Mouse (Mus musculus) thymus, adult 2 months (tissue): ENCODE measurements at regions not wholly inside any gene's neighbourhood (a gene's known extent, or its start where the extent isn't known, plus 50 kb on each side); places are given as distances from the start of the nearest gene placed in this dataset.

ENCODE experiments used
- DNase-seq: peaks from one replicate; pipeline ENCODE4 v3.0.0; 2021
- H3K27ac ChIP-seq: fragments of 200-500 bp; 2 replicates; pipeline ENCODE4 v1.5.1; 2012; ENCODE audit warnings: low read length, control low read depth; ENCODE audit not compliant: control insufficient read depth, insufficient read depth
- H3K27me3 ChIP-seq: fragments of 200-500 bp; 2 replicates; pipeline ENCODE4 v1.6.1; 2012; ENCODE audit warnings: mild to moderate bottlenecking, low read length, moderate library complexity, mixed read lengths; ENCODE audit not compliant: control insufficient read depth, insufficient read depth
- H3K36me3 ChIP-seq: fragments of 200-500 bp; 2 replicates; pipeline ENCODE4 v1.6.1; 2012; ENCODE audit warnings: mild to moderate bottlenecking, low read length, moderate library complexity; ENCODE audit not compliant: control insufficient read depth, insufficient read depth
- H3K4me1 ChIP-seq: fragments of 200-500 bp; replicated peaks from 2 replicates; pipeline ENCODE4 v1.6.1; 2012; ENCODE audit warnings: low read length; ENCODE audit not compliant: control insufficient read depth, insufficient read depth
- H3K4me3 ChIP-seq: fragments of 200-500 bp; 2 replicates; pipeline ENCODE4 v1.5.1; 2012; ENCODE audit warnings: mild to moderate bottlenecking, low read length, control low read depth, moderate library complexity; ENCODE audit not compliant: control insufficient read depth, insufficient read depth
- CTCF ChIP-seq: fragments of 200-500 bp; IDR thresholded peaks from 2 replicates; pipeline ENCODE4 v1.5.1; 2012; ENCODE audit warnings: mild to moderate bottlenecking, control low read depth, low read length, moderate library complexity, borderline replicate concordance; ENCODE audit not compliant: control insufficient read depth, poor library complexity, insufficient read depth; ENCODE audit errors: extremely low read depth
- POLR2A ChIP-seq: fragments of 200-500 bp; IDR thresholded peaks from 2 replicates; pipeline ENCODE4 v1.6.1; 2012; ENCODE audit warnings: mild to moderate bottlenecking, low read length, control low read depth, moderate library complexity; ENCODE audit not compliant: control insufficient read depth, poor library complexity, insufficient read depth; ENCODE audit errors: extremely low read depth
- WGBS: fragments of 180-500 bp; shearing (Covaris S2); methylation state at CpG from one replicate; pipeline ENCODE4 v1.1.7; 2018; 5-methylcytosine and 5-hydroxymethylcytosine counted together

DNA sequence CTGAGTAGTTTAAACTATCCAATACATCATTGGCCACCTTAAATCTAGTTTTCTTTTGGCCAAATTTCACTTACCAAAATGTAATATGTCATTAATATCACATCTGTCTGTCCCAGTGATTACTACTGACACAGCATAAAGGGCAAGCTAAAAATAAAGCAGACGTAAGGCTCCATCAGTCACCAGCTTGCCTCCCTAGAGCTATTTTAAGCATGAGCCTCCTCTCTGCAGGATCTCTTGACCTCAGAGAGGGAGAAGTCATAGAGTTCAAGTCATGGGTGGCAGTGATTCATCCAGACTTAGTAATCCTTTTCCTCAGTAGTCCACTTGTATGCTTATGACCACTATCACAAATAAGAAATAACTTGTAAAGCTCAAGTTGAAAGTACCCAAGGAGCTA, 313.2 kb upstream of the Actbl2 start:
- no peak overlapping the region for H3K27ac ChIP-seq
- WGBS = 88% methylated on average over 1 of the region's 1 CpGs

DNA sequence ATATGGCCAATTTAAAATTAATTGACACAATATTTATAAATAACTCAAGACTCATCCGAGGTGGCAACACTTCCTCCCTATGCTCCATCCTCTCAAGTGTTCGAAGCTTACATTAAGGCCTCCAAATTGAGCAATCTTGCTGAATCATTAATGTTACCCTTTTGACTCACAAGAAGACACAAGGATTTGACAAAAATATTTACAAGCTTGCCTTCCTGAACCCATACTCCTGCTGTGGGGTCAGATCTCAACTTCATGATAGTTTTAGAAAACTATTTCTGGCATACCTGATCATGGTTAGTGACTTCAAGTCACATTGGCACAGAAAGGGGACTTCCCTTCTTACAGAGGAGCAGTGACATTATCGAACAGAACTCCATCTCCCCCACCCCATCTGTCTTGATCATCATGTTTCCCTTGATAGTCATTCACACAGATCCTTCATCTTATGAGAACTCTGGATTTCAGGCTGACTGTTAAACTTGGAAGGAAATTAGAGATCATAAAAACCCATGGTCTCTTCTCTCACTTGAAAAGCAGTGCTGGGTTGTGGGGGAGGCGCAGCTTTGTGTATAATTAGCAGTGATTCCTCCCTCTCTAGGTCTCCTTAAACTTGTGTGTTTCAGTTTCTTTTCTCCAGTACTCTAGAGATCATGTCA, 311.7 kb upstream of the Actbl2 start:
- H3K27me3 ChIP-seq = no peaks in the 10 kb centered on the region
- 82% methylated on average over 4 of the region's 4 CpGs for whole genome bisulfite sequencing
- H3K4me1 ChIP-seq = no peaks in the 10 kb centered on the region
- no peak for TF ChIP-seq POLR2A
- TF ChIP-seq CTCF = no peak
- DNase-seq = no peak
- no peaks in the 10 kb centered on the region for H3K36me3 ChIP-seq
- no peak overlapping the region for H3K4me3 ChIP-seq
- no peak overlapping the region for H3K27ac ChIP-seq

More for the DNA sequence above, 313.2 kb upstream of the Actbl2 start:
- H3K36me3 ChIP-seq = no peaks in the 10 kb centered on the region
- no peak for DNase-seq
- H3K27me3 ChIP-seq = no peaks in the 10 kb centered on the region
- H3K4me1 ChIP-seq = no peaks in the 10 kb centered on the region
- no peak for TF ChIP-seq CTCF
- no peak for TF ChIP-seq POLR2A
- no peak overlapping the region for H3K4me3 ChIP-seq

GRCm38 (mm10) chr13:110944061-110944460, 310.8 kb upstream of the Actbl2 start:
- Histone ChIP-seq H3K4me3 (no peak overlapping the region), H3K27ac (no peak overlapping the region), H3K36me3 (no peaks in the 10 kb centered on the region), H3K4me1 (no peaks in the 10 kb centered on the region), H3K27me3 (no peaks in the 10 kb centered on the region)
- TF ChIP-seq CTCF = no peak
- no peak for TF ChIP-seq POLR2A
- 70% methylated on average over 4 of the region's 4 CpGs for WGBS
- no peak for DNase-seq

DNA sequence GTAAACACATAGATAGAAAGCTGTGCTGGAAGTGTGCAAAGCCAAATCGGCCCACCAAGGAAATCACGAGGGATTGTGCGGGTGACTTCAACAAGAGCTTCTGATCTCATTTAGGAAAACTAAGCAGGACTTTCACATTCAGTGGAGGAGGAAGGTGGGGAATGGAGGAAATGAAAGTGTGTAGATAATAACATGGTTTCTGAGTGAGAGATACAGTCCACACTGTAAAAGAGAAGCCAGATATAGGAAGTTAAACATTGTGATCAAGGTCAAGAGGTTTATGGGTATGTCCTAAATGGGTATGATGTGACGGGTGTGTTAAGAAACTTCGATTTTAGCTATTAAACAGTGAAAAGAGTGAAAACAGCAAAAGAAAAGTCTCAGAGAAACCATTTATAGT, 310.1 kb upstream of the Actbl2 start:
- WGBS = 91% methylated on average over 5 of the region's 5 CpGs
- Histone ChIP-seq H3K4me1 (no peaks in the 10 kb centered on the region), H3K36me3 (no peaks in the 10 kb centered on the region), H3K27ac (no peak overlapping the region), H3K4me3 (no peak overlapping the region), H3K27me3 (no peaks in the 10 kb centered on the region)
- TF ChIP-seq CTCF = no peak
- TF ChIP-seq POLR2A = no peak
- no peak for DNase-seq

DNA sequence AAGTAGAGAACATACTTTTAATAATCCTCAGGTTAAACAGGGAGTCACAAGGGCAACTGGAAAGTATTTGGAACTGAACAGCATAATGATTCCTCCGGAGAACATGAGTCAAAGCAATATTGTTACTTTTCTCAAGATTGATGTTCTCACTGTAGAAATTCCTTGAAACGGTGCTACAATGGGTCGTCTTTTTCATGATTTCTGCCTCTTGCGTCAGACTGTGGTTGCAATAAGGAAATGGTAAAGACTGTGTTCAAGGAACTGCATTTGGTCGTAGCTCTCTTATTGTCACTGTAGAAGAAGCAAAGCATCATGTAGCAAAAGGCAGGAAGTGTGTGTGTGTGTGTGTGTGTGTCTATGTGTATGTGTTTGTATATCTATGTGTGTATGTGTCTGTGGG, 294.6 kb upstream of the Actbl2 start:
- no peaks in the 10 kb centered on the region for H3K27me3 ChIP-seq
- H3K27ac ChIP-seq = no peak overlapping the region
- TF ChIP-seq POLR2A = no peak
- no peak for TF ChIP-seq CTCF
- WGBS = 9% methylated on average over 5 of the region's 5 CpGs
- H3K4me1 ChIP-seq = no peaks in the 10 kb centered on the region
- no peak overlapping the region for H3K4me3 ChIP-seq
- no peak for DNase-seq
- H3K36me3 ChIP-seq = no peaks in the 10 kb centered on the region

DNA sequence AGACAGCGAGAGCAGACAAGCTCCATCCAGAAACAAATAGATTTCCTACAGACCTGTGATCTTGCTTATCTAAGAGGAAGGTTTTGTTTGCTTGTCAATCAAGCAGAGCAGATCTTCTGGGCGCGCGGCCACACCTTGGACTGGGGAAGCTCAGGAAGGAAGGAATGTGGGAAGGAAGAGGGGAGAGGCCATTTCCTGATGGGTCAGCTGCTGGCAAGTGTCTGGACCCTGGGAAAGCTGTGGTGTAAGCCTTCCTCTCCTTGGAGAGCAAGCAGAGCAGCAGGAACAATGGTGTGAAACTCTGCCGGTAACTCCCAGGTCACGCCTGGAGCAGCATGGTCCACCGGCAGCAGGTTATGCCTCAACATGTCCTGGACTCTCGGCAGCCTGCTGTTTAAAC, 287.7 kb upstream of the Actbl2 start:
- no peak for DNase-seq
- Histone ChIP-seq H3K27ac (no peak overlapping the region), H3K4me3 (no peak overlapping the region), H3K36me3 (no peaks in the 10 kb centered on the region), H3K4me1 (no peaks in the 10 kb centered on the region), H3K27me3 (no peaks in the 10 kb centered on the region)
- no peak for TF ChIP-seq CTCF
- no peak for TF ChIP-seq POLR2A
- WGBS = 91% methylated on average over 8 of the region's 8 CpGs

- H3K36me3 ChIP-seq = no peaks in the 10 kb centered on the region
- no peak for TF ChIP-seq POLR2A
- no peak for TF ChIP-seq CTCF
- H3K4me3 ChIP-seq = no peak overlapping the region
- H3K27ac ChIP-seq = no peak overlapping the region
- peak; percentile 10 for DNase-seq
- WGBS = 55% methylated on average over 5 of the region's 5 CpGs
- H3K4me1 ChIP-seq = no peaks in the 10 kb centered on the region
- no peaks in the 10 kb centered on the region for H3K27me3 ChIP-seq
Observed at GRCm38 (mm10) chr13:110967626-110968506, 286.9 kb upstream of the Actbl2 start.
